Mouse (Mus musculus) layer of hippocampus, adult 11-12 months (tissue): ENCODE measurements around the gene Gm20388.

Experiments used
- DNase-seq: peaks from one replicate; pipeline ENCODE4 v3.0.0; 2022; ENCODE audit warnings: low spot score

Gene Gm20388

DNA sequence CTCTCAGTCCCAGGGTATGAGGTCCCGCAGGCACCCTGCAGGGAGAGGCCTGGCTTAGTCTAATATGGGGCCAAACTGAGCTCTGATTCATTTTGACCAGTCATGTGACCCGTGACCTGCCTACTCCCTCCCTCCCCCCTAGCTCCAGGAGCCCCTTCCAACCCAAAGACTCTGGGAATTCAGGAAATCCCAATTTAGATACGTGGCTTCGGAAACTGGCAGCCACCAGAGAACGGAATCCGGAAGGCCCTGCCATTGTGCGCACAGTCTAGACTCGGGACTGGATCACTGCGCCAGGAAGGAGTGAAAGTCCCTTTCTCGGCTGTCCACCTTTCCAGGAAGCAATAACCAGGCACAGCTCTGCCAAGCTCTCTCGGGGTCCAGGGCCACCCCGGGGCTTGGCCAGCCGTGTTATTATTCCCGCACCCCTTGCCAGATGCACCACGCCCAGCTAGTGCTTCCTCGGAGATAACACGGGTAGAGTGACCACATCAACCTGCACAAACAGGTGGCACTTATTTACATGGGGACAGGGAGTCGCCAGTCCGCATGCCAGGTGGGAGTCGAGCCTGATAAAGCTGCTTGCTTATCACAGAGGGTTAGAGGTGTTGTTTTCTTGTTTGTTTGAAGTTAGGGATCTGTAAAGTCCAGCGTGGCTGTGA, 1352.2 kb downstream of the Gm20388 start:
- no peak for DNase-seq

DNA sequence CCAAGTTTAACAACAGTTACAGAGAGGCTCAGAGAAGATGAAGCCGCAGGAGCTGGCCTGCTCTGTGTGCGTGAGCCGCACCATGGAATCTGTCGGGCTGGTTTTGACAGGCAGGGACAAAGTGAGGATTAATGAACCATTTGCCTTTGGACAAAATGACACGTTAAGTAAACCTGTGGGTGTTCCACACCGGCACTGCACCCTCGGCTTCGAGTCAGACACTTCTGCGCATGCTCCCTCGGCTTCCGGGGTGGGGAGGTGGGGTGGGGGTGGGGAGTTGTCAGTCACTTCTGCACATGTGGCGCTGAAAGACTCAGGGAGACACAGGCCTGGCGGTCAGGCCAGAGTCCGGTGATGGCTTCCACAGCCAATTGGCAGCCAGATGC, 1352.7 kb downstream of the Gm20388 start:
- no peak for DNase-seq

DNA sequence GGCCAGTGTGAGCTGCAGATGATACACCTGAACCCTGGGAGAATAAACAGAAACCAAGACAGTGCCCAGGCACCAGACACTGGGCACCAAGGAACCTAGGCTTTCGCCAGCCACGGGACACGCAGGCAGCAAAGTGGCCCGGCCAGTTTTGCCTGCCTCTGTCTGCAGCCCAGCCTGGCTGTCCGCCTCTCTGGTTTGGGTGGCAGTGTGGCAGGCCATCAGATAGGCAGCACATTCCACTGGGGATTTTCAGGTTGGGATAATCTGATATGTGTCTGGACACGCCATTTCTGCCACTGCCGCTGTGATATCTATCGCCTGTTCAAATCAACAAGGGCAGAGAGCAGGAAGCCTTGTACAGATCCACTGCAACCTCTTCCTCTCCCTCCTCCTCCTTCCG, 1353.6 kb downstream of the Gm20388 start:
- DNase-seq, result no peak

DNA sequence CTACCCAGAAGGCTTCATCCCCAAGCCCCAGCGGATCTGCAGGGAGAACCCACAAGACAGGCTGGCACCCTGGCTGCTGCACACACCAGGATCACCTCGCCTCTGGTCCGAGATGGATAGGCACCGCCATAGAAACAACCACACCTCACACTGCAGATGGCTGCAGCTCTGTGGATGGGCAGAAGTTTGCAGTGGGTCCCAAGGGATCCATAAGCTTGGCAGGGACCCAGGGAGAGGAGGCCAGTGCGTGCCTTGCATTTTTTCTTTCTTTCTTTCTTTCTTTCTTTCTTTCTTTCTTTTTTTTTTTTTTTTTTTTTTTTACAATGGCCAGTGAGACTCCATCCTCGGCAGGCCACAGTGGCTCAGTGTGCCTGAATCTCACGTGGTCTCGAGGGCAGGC, 1360.9 kb downstream of the Gm20388 start:
- DNase-seq, result no peak

DNA sequence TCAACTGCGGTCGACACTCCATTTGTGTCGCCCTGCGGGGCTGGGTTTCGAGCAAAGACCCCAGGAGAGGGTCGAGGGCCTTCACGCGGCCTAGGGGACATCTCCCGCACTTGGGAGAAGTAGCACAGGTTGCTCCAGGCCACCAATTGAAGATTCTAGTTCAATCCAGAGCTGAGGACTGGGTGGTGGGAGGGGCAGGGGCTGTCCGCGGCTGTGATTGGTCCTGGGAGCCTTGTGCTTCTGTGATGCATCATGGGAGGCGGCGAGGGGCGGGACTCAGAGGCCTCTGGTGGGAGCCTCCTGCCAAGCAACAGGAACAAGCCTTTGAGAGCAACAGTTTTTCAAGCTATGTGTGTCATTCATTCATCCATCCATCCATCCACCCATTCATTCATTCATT, 1362.6 kb downstream of the Gm20388 start:
- peak; percentile 26 for DNase-seq

GRCm38 (mm10) chr8:121273620-121274019, 1363.0 kb downstream of the Gm20388 start:
- DNase-seq, result peak; percentile 24

DNA sequence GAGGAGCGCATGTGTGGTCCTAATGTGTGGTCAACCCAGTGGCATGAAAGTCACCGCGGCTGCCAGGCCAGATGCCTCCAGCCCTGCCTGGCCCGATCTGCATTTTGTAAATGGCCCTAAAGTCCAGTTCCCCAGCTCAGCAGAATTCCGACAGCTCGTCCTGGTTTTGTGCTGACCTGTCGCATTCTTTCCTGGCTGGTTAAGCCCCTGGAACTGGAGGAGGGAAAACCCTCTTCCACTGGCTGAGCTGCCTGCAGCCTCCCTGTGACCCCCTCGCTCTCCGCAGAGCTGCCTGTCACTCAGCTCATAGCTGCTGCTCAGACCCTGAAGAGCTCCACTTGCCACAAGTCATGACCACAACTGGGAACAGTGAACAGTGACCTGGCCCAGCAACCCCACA, 1369.8 kb downstream of the Gm20388 start:
- DNase-seq, result no peak

DNA sequence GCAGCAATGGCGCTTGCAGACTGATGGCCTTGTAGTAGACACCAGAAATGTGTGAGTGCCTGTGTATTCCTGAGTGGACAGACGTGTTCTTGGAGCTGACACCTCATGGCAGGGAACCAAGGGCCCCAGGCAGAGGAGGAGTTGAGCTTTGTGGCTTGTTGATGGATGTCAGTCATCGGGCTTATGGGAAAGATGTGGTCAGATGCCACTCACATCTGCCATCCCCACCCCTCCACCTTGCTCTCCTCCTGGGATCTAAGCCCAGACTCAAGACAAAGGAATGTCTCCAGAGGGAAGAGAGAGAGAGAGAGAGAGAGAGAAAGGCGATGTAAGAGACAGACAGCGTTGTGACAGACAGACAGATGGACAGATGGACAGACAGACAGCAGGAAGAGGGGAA, 1378.7 kb downstream of the Gm20388 start:
- DNase-seq, result no peak

- no peak for DNase-seq
These were observed 1379.9 kb downstream of the Gm20388 start for GRCm38 (mm10) chr8:121290547-121290946.

DNA sequence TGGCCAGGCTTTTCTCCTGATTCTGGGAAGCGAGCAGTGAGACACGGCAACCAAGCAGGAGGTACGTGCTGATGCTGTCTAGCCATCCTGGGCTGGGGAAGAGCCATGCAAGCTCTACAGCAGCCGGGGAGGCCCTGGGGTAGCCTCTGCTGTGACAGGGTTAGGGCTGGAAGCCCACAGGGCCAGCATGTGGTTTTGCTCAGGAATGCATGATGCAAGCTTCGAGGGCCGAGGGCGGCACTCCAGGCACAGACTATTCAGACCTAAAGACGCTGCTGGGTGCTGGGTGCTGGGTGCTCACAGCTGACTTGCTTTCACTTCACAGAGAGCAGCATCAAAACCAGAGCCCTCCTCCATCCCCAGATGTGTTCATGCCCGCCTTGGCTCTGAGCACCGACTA, 1382.8 kb downstream of the Gm20388 start:
- no peak for DNase-seq

GRCm38 (mm10) chr8:121294234-121295108, 1383.8 kb downstream of the Gm20388 start:
- no peak for DNase-seq

GRCm38 (mm10) chr8:121296082-121296481, 1385.4 kb downstream of the Gm20388 start:
- DNase-seq, result no peak

- DNase-seq, result no peak
These were observed 1386.0 kb downstream of the Gm20388 start for GRCm38 (mm10) chr8:121296597-121296996.

GRCm38 (mm10) chr8:121297299-121297698, 1386.7 kb downstream of the Gm20388 start:
- no peak for DNase-seq

- no peak for DNase-seq
These were observed 1389.4 kb downstream of the Gm20388 start for GRCm38 (mm10) chr8:121300066-121300465.

DNA sequence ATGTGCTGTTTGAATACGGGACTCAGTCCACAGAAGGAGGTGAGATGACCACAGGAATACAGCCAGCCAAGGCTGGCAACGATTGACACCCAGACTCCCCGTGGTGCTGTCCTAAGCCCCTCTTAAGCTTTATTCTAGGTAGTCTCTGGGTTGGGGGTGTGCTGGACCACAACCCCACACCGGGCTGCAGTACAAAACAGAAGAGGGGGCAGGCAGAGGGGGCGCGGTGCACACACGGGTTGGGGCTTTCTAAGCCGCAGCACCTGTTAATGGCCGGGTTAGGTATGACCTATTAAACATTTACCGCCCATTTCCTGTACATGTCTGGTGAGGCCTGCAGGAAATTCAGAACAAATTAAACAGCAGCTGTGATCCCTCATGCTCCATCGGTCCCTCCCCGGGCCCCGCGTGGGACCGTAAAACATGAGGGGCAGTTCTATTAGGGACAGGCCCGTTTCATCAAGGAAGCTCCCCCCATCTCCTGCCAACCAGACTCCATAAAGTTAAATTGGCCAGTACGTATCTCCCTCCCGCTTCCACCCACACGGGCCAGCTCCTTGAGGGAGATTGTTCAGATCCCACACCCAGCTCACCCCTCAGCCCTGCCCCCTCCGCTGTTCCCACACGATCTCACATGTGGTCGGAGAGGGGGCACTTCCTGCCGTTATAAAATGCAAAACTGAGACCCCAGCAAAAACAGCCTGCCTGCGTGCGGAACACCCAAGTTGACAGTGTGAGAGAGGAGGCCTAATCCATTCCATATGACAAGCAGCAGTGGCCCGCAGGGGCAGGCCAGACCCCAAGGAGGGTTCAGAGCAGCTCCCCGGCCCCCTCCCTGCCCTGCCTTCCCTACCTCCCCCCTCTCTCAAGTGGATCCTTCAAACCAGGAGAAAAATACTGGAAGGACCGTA, 1390.1 kb downstream of the Gm20388 start:
- DNase-seq, result no peak

DNA sequence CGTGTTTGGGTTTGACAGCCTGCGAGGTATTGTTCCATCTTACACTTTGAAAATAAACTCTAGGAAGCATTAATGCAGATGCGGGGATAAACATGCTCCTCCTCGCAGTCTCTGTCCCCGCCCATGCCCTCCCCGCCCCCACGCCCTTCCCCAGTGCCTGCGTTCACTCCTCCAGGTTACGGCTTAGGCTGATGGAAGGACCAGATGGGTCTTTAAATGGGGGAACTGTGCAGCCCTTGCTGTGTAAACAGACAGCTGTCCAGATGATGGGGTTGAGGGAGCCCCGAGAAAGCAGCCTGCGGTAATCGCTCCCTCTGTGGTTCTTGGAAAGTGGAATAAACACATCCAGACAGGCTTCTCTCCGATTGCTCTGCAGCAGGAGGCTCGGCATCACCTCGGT, 1390.8 kb downstream of the Gm20388 start:
- DNase-seq, result no peak

GRCm38 (mm10) chr8:121301978-121302649, 1391.5 kb downstream of the Gm20388 start:
- DNase-seq, result no peak

DNA sequence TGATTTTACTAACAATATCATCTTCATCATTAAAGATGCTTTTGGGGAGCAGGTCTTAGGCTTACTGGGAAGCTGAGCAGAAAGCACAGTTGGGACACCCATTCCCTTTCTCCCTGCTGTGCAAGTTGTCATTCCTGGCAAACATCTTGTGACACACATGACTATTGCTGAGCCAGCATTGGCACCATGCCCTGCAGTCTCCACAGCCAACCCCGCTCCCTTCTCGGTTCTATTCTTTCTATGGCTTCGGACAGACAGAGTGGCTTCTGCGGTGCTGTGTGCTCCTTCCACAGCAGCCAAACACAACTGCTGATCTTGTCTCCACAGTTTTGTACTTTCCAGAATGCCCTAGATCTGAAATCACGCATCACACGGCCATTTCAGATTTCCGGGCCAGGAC, 1397.1 kb downstream of the Gm20388 start:
- peak; percentile 61 for DNase-seq

DNA sequence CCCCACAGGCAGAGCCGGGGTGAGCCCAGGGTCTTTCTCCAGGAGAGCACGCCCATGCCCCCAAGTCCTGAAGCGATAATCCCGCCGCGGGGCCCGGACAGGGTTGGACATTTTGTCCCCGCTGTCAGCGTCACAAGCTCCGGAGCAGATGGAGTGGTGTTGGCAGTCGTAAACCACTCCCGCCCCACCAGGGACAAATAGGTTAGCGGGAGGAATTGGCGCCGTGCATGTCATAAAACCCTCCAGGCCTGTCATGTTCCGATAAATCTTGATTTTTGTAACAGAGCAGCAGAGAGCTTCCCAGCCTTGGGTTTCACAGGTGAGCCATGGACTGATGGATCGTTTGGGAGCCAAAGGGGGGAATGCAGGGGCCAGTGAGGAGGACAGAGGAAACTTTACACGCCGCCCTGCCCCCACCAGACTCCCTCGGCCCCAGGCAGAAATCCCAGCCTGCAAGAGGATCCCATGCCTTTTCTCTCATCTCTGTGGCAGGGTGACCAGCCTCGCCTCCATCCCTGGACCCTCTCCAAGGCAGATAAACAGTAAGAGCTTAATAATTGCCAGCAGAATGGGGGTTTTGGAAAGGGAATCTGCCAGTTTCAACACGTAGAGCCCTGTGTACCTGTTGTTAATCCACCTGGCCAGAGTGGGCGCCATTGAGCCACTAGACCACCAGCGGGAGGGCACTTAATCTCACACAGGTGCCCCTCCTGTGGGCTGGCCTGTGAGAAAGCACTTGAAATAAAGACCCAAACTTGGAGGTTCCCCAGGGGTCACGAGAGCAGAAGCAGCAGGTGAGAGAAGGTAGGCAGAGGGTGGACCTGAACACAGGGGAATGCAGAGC, 1400.6 kb downstream of the Gm20388 start:
- DNase-seq, result no peak

GRCm38 (mm10) chr8:121313458-121313857, 1402.8 kb downstream of the Gm20388 start:
- DNase-seq, result no peak
